Mouse (Mus musculus) midbrain, embryonic 11.5 days (tissue): ENCODE measurements at regions not wholly inside any gene's neighbourhood (a gene's known extent, or its start where the extent isn't known, plus 50 kb on each side); places are given as distances from the start of the nearest gene placed in this dataset.
A peak's percentile ranks its signal among the peaks of the same experiment; 100 is the strongest.
"Not testable (repeated sequence)": the region's sequence is repeated elsewhere in the genome, so short reads cannot be mapped to it uniquely, and the experiment has no call there.

Source experiments
- ATAC-seq: fragments of 200-750 bp; cut with Nextera tagmentation; 2 replicates; pipeline ENCODE4 v1.8.0; 2017; ENCODE audit warnings: moderate TSS enrichment, moderate library complexity; ENCODE audit not compliant: low FRiP score
- DNase-seq: peaks from one replicate; pipeline ENCODE4 v3.0.0; 2015; ENCODE audit warnings: low spot score; ENCODE audit errors: missing footprints
- H3K27ac ChIP-seq: fragments of 300-500 bp; sonication (generic); 2 replicates; pipeline ENCODE4 v1.5.1; 2014; ENCODE audit warnings: low read depth, low read length
- H3K27me3 ChIP-seq: fragments of 300-500 bp; sonication (generic); 2 replicates; pipeline ENCODE4 v1.6.1; 2014; ENCODE audit warnings: mild to moderate bottlenecking, low read length, moderate library complexity, mixed read lengths; ENCODE audit not compliant: control insufficient read depth, insufficient read depth
- H3K36me3 ChIP-seq: fragments of 300-500 bp; sonication (generic); 2 replicates; pipeline ENCODE4 v1.6.1; 2014; ENCODE audit warnings: mild to moderate bottlenecking, low read length, moderate library complexity, mixed read lengths; ENCODE audit not compliant: control insufficient read depth, insufficient read depth
- H3K4me1 ChIP-seq: fragments of 300-500 bp; sonication (generic); 2 replicates; pipeline ENCODE4 v1.6.1; 2014; ENCODE audit warnings: low read length; ENCODE audit not compliant: control insufficient read depth, insufficient read depth
- H3K4me2 ChIP-seq: fragments of 300-500 bp; sonication (generic); 2 replicates; pipeline ENCODE4 v1.6.1; 2014; ENCODE audit warnings: mild to moderate bottlenecking, moderate library complexity
- H3K4me3 ChIP-seq: fragments of 300-500 bp; sonication (generic); 2 replicates; pipeline ENCODE4 v1.5.1; 2014; ENCODE audit warnings: low read depth, low read length
- H3K9ac ChIP-seq: fragments of 300-500 bp; sonication (generic); 2 replicates; pipeline ENCODE4 v1.6.1; 2014; ENCODE audit warnings: low read length
- H3K9me3 ChIP-seq: fragments of 300-500 bp; sonication (generic); 2 replicates; pipeline ENCODE4 v1.6.1; 2016; ENCODE audit warnings: low read length; ENCODE audit not compliant: control insufficient read depth
- WGBS: fragments of 180-500 bp; shearing (Covaris S2); extraction: QIAGEN DNeasy Blood & Tissue Kit; methylation state at CpG from one replicate; pipeline ENCODE4 v1.1.7; 2014; 5-methylcytosine and 5-hydroxymethylcytosine counted together

DNA sequence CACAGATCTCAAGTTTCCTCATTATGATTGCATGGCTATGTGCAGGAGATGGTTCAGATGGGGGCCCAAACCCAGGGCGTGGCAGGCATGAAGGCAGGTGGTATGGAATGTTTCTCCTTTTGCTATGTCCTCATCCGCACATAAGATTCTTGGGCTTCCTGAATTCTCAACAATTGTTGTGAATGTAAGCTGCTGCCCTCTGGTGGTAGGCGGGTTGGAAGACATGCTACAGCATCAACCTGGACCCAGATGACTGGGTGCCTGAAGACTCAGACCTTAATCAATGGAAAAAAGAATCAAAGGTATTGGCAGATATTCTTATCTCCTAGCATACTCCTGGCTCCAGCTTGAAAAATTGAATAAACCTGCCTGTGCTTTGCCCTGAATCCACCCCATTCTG lies 211.3 kb upstream of the Gm4985 start:
- H3K4me1 ChIP-seq, ATAC-seq, H3K4me3 ChIP-seq, H3K9ac ChIP-seq, H3K27me3 ChIP-seq, H3K9me3 ChIP-seq, H3K27ac ChIP-seq, H3K4me2 ChIP-seq, H3K36me3 ChIP-seq: not testable (repeated sequence)
- WGBS = 67% methylated on average over 3 of the region's 3 CpGs
- DNase-seq = peak; percentile 31

DNA sequence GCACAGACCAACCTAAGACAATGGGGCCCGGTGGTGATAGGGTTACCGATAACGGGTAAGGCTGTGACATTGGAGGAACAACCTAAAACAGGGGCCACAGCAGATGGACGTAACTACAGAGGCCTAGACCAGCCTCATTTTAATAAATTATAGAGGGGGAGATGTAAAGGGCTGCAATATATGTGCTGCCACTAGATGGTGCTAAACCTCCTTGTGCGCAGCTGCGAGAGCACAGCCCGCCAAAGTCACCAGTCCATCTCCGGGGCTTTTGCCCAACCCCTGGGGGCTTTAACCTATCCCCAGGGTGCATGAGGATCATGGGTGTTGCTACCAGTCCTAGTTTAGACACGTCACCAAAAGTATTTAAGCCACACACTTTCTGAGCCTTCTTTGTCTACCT lies 202.9 kb upstream of the Gm4985 start:
- H3K9me3 ChIP-seq, H3K4me2 ChIP-seq, H3K27ac ChIP-seq, ATAC-seq, H3K9ac ChIP-seq, H3K36me3 ChIP-seq, H3K4me3 ChIP-seq, H3K4me1 ChIP-seq, H3K27me3 ChIP-seq: not testable (repeated sequence)
- WGBS = 60% methylated on average over 9 of the region's 9 CpGs
- peak; percentile 21 for DNase-seq

DNA sequence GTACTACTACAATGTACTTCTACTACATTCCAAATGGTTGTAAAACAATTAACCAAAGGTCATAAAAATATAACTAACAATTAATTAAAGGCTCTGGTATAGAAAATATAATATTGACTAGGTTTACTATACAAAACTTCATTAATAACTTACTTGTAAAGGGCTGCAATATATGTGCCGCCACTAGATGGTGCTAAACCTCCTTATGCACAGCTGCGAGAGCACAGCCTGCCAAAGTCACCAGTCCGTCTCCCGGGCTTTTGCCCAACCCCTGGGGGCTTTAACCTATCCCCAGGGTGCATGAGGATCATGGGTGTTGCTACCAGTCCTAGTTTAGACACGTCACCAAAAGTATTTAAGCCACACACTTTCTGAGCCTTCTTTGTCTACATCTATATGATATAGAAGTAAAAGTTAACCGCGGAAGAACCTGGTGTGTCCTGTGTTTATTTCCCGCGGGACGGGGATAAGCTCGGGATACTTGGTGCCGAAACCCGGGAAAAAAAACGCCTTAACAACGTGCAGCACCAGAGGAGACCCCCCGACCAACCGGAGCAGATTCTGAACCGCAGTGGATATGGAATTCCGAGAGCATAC lies 194.6 kb upstream of the Gm4985 start:
- H3K9me3 ChIP-seq, H3K4me3 ChIP-seq, H3K27me3 ChIP-seq, H3K9ac ChIP-seq, H3K4me2 ChIP-seq, H3K27ac ChIP-seq, H3K36me3 ChIP-seq, DNase-seq, ATAC-seq, H3K4me1 ChIP-seq: not testable (repeated sequence)
- 83% methylated on average over 19 of the region's 19 CpGs for WGBS
